Mouse (Mus musculus): ENCODE data around the gene Stub1.

- no peak for TF ChIP-seq MYOG (IDR thresholded peaks at IDR 0.05; ENCODE audit: control insufficient read depth in 1 of 3, insufficient read depth in 1 of 3, insufficient read length in 2 of 3, low read depth in 2 of 3)
- no peak for TF ChIP-seq POLR2AphosphoS2 (IDR thresholded peaks at IDR 0.05; ENCODE audit: insufficient read length, low read depth)
- no peak for TF ChIP-seq POLR2A (IDR thresholded peaks at IDR 0.05; ENCODE audit: insufficient read length, low read depth)
- no peak for TF ChIP-seq USF1 (IDR thresholded peaks at IDR 0.05; ENCODE audit: low read depth)
- TF ChIP-seq MYOD1 (IDR thresholded peaks at IDR 0.05; ENCODE audit: control insufficient read depth in 1 of 3, insufficient read length in 2 of 3, low read depth in 2 of 3): no peak
- no peak for TF ChIP-seq CEBPB (IDR thresholded peaks at IDR 0.05; ENCODE audit: insufficient read depth, poor library complexity, severe bottlenecking)
These were observed 43.8 kb upstream of the Stub1 start for GRCm38 (mm10) chr17:25877025-25877424.
